Mouse (Mus musculus) myocyte (in vitro differentiated cells): Measurements from ENCODE around the gene Marveld1. TPM values are rescaled to one million over a fixed set of nuclear protein-coding genes. Genes with fewer than 3 reads are reported as not detected.

ENCODE experiments used
- H3K27me3 ChIP-seq: one replicate; pipeline ENCODE4 v1.6.1; 2011; ENCODE audit not compliant: control insufficient read depth, insufficient read depth, insufficient read length
- H3K36me3 ChIP-seq: one replicate; pipeline ENCODE4 v1.6.1; 2011; ENCODE audit not compliant: control insufficient read depth, insufficient read depth
- H3K4me2 ChIP-seq: one replicate; pipeline ENCODE4 v1.6.1; 2011; ENCODE audit warnings: low read depth, control low read depth
- H3K4me3 ChIP-seq: one replicate; pipeline ENCODE4 v1.5.1; 2011; ENCODE audit warnings: mild to moderate bottlenecking, control low read depth, moderate library complexity
- H3K79me2 ChIP-seq: one replicate; pipeline ENCODE4 v1.6.1; 2011; ENCODE audit not compliant: control insufficient read depth, insufficient read depth
- H3ac ChIP-seq: one replicate; pipeline ENCODE4 v1.6.1; 2011; ENCODE audit not compliant: control insufficient read depth, insufficient read length
- CEBPB ChIP-seq: IDR thresholded peaks from 2 replicates; pipeline ENCODE4 v1.6.1; 2011; ENCODE audit warnings: mild to moderate bottlenecking, moderate library complexity; ENCODE audit not compliant: poor library complexity, insufficient read depth, severe bottlenecking
- E2F4 ChIP-seq: IDR thresholded peaks from one replicate; pipeline ENCODE4 v1.6.1; 2011; ENCODE audit warnings: mild to moderate bottlenecking, control low read depth, moderate library complexity; ENCODE audit not compliant: insufficient read depth
- MAX ChIP-seq: IDR thresholded peaks from one replicate; pipeline ENCODE4 v1.6.1; 2011; ENCODE audit warnings: low read depth, mild to moderate bottlenecking, control low read depth
- MYOD1 ChIP-seq, 3 experiments: IDR thresholded peaks; one replicate each; pipeline ENCODE4 v1.6.1; 2011; ENCODE audit warnings: control low read depth in 2 of 3, low read depth in 2 of 3, mild to moderate bottlenecking in 2 of 3, moderate library complexity in 1 of 3; ENCODE audit not compliant: insufficient read length in 2 of 3, control insufficient read depth in 1 of 3
- MYOG ChIP-seq, 3 experiments: IDR thresholded peaks; one replicate each; pipeline ENCODE4 v1.6.1; 2011; ENCODE audit warnings: control low read depth in 2 of 3, low read depth in 2 of 3, mild to moderate bottlenecking in 2 of 3; ENCODE audit not compliant: insufficient read length in 2 of 3, control insufficient read depth in 1 of 3, insufficient read depth in 1 of 3
- POLR2A ChIP-seq: IDR thresholded peaks from one replicate; pipeline ENCODE4 v1.6.1; 2011; ENCODE audit warnings: low read depth, mild to moderate bottlenecking, control low read depth, moderate library complexity; ENCODE audit not compliant: insufficient read length
- POLR2AphosphoS2 ChIP-seq: IDR thresholded peaks from one replicate; pipeline ENCODE4 v1.6.1; 2011; ENCODE audit warnings: low read depth, control low read depth; ENCODE audit not compliant: insufficient read length
- REST ChIP-seq: IDR thresholded peaks from one replicate; pipeline ENCODE4 v1.6.1; 2011; ENCODE audit warnings: mild to moderate bottlenecking, control low read depth, moderate library complexity; ENCODE audit not compliant: insufficient read depth, insufficient read length
- SRF ChIP-seq: IDR thresholded peaks from one replicate; pipeline ENCODE4 v1.6.1; 2011; ENCODE audit warnings: low read depth; ENCODE audit not compliant: control insufficient read depth, insufficient read length
- TCF12 ChIP-seq: IDR thresholded peaks from one replicate; pipeline ENCODE4 v1.6.1; 2011; ENCODE audit warnings: mild to moderate bottlenecking, control low read depth; ENCODE audit not compliant: poor library complexity, insufficient read depth, severe bottlenecking
- TCF3 ChIP-seq: IDR thresholded peaks from one replicate; pipeline ENCODE4 v1.6.1; 2011; ENCODE audit warnings: low read depth, control low read depth; ENCODE audit not compliant: insufficient read length
- USF1 ChIP-seq: IDR thresholded peaks from one replicate; pipeline ENCODE4 v1.6.1; 2011; ENCODE audit warnings: low read depth, mild to moderate bottlenecking, control low read depth, moderate library complexity
- polyA plus RNA-seq: library from polyadenylated mRNA; unstranded; fragments of >200 nt; fragmentation: generic; extraction: Trizol; gene quantifications from one replicate; pipeline ENCODE4 v1.2.1, GENCODE M21; 2012; ENCODE audit warnings: missing spikeins

The Marveld1 gene
- 36.1 TPM for polyA plus RNA-seq

GRCm38 (mm10) chr19:42147170-42147768, at the start of gene Marveld1:
TSS of gene Marveld1 (plus strand) at chr19:42147400.
- Histone ChIP-seq H3K4me2 (peak within 1 kb of the TSS; percentile 89), H3K79me2 (peaks cover 14% of the 10 kb centered on the region), H3ac (peak within 1 kb of the TSS; percentile 69), H3K4me3 (peak within 1 kb of the TSS; percentile 74), H3K27me3 (no peaks in the 10 kb centered on the region), H3K36me3 (peaks cover 3% of the 10 kb centered on the region)
- TF ChIP-seq MYOD1 (IDR thresholded peaks at IDR 0.05; ENCODE audit: control insufficient read depth in 1 of 3, insufficient read length in 2 of 3, low read depth in 2 of 3) = peak in 2 of 3 experiments; percentile 37 to 59
- TF ChIP-seq POLR2A = peak; percentile 85
- no peak for TF ChIP-seq TCF12
- TF ChIP-seq REST = no peak
- TF ChIP-seq POLR2AphosphoS2 = peak; percentile 72
- no peak for TF ChIP-seq SRF
- TF ChIP-seq CEBPB = no peak
- TF ChIP-seq MAX = no peak
- TF ChIP-seq USF1 = no peak
- no peak for TF ChIP-seq E2F4
- TF ChIP-seq TCF3 = no peak
- TF ChIP-seq MYOG (IDR thresholded peaks at IDR 0.05; ENCODE audit: control insufficient read depth in 1 of 3, insufficient read depth in 1 of 3, insufficient read length in 2 of 3, low read depth in 2 of 3) = peak in 1 of 3 experiments; percentile 71

GRCm38 (mm10) chr19:42099406-42099805, 47.8 kb upstream of the Marveld1 start:
- H3K36me3 ChIP-seq = peaks cover 3% of the 10 kb centered on the region
- H3ac ChIP-seq = no peak overlapping the region
- H3K27me3 ChIP-seq = no peaks in the 10 kb centered on the region
- TF ChIP-seq POLR2A = no peak
- no peak for TF ChIP-seq MAX
- no peak for TF ChIP-seq E2F4
- no peak for TF ChIP-seq MYOD1 (IDR thresholded peaks at IDR 0.05; ENCODE audit: control insufficient read depth in 1 of 3, insufficient read length in 2 of 3, low read depth in 2 of 3)
- no peak for TF ChIP-seq CEBPB
- no peak overlapping the region for H3K4me3 ChIP-seq
- peaks cover 38% of the 10 kb centered on the region for H3K79me2 ChIP-seq
- peak overlapping the region; percentile 40 for H3K4me2 ChIP-seq

GRCm38 (mm10) chr19:42104681-42105080, 42.5 kb upstream of the Marveld1 start:
- Histone ChIP-seq H3K27me3 (no peaks in the 10 kb centered on the region), H3K4me3 (no peak overlapping the region), H3ac (no peak overlapping the region), H3K79me2 (no peaks in the 10 kb centered on the region), H3K36me3 (peaks cover 17% of the 10 kb centered on the region), H3K4me2 (no peak overlapping the region)
- TF ChIP-seq CEBPB (no peak), TCF12 (no peak), MAX (no peak), USF1 (no peak), POLR2A (no peak), E2F4 (no peak), MYOG (IDR thresholded peaks at IDR 0.05; ENCODE audit: control insufficient read depth in 1 of 3, insufficient read depth in 1 of 3, insufficient read length in 2 of 3, low read depth in 2 of 3) (no peak), REST (no peak), SRF (no peak), POLR2AphosphoS2 (no peak), TCF3 (no peak)

GRCm38 (mm10) chr19:42115783-42116335, 31.3 kb upstream of the Marveld1 start:
- no peak overlapping the region for H3ac ChIP-seq
- H3K79me2 ChIP-seq = no peaks in the 10 kb centered on the region
- peaks cover 21% of the 10 kb centered on the region for H3K36me3 ChIP-seq
- H3K4me3 ChIP-seq = no peak overlapping the region
- no peaks in the 10 kb centered on the region for H3K27me3 ChIP-seq
- no peak overlapping the region for H3K4me2 ChIP-seq
- TF ChIP-seq CEBPB (no peak), TCF12 (no peak), MYOG (IDR thresholded peaks at IDR 0.05; ENCODE audit: control insufficient read depth in 1 of 3, insufficient read depth in 1 of 3, insufficient read length in 2 of 3, low read depth in 2 of 3) (no peak), TCF3 (no peak), POLR2A (no peak), REST (no peak), MYOD1 (IDR thresholded peaks at IDR 0.05; ENCODE audit: control insufficient read depth in 1 of 3, insufficient read length in 2 of 3, low read depth in 2 of 3) (no peak), SRF (no peak), E2F4 (no peak), POLR2AphosphoS2 (no peak)

GRCm38 (mm10) chr19:42118142-42118541, 29.1 kb upstream of the Marveld1 start:
- Histone ChIP-seq H3K4me2 (no peak overlapping the region), H3K27me3 (no peaks in the 10 kb centered on the region)
- TF ChIP-seq MAX = no peak
- TF ChIP-seq E2F4 = no peak
- TF ChIP-seq MYOG (IDR thresholded peaks at IDR 0.05; ENCODE audit: control insufficient read depth in 1 of 3, insufficient read depth in 1 of 3, insufficient read length in 2 of 3, low read depth in 2 of 3) = no peak
- no peak for TF ChIP-seq USF1
- no peak for TF ChIP-seq SRF
- TF ChIP-seq TCF3 = no peak
- TF ChIP-seq TCF12 = no peak
- TF ChIP-seq POLR2AphosphoS2 = no peak
- TF ChIP-seq CEBPB = no peak
- no peak for TF ChIP-seq REST
- no peak for TF ChIP-seq MYOD1 (IDR thresholded peaks at IDR 0.05; ENCODE audit: control insufficient read depth in 1 of 3, insufficient read length in 2 of 3, low read depth in 2 of 3)
- no peak for TF ChIP-seq POLR2A

More at GRCm38 (mm10) chr19:42118142-42118541, 29.1 kb upstream of the Marveld1 start:
- Histone ChIP-seq H3K36me3 (peaks cover 42% of the 10 kb centered on the region), H3K4me3 (no peak overlapping the region), H3K79me2 (no peaks in the 10 kb centered on the region), H3ac (no peak overlapping the region)
